Mouse (Mus musculus) heart, postnatal 25 days (tissue): ENCODE measurements around the gene Fam234a. TPM values are rescaled to one million over a fixed set of nuclear protein-coding genes. Genes with fewer than 3 reads are reported as not detected.
"Not testable (repeated sequence)": the region's sequence is repeated elsewhere in the genome, so short reads cannot be mapped to it uniquely, and the experiment has no call there.

Source experiments
- DNase-seq: peaks from one replicate; pipeline ENCODE4 v3.0.0; 2022; ENCODE audit warnings: low spot score
- intact Hi-C: fragments of 180-260 bp; cut with DNase I; formaldehyde crosslinking; loops from one replicate; pipeline ENCODE4 v1.15.1; 2025
- total RNA-seq, 2 experiments: library from RNA; stranded (reverse); gene quantifications; 2 replicates each; pipeline ENCODE4 v1.2.3; 2021

The Fam234a gene
- total RNA-seq, 2 experiments from 2014 or later, result 113 to 123 TPM

DNA sequence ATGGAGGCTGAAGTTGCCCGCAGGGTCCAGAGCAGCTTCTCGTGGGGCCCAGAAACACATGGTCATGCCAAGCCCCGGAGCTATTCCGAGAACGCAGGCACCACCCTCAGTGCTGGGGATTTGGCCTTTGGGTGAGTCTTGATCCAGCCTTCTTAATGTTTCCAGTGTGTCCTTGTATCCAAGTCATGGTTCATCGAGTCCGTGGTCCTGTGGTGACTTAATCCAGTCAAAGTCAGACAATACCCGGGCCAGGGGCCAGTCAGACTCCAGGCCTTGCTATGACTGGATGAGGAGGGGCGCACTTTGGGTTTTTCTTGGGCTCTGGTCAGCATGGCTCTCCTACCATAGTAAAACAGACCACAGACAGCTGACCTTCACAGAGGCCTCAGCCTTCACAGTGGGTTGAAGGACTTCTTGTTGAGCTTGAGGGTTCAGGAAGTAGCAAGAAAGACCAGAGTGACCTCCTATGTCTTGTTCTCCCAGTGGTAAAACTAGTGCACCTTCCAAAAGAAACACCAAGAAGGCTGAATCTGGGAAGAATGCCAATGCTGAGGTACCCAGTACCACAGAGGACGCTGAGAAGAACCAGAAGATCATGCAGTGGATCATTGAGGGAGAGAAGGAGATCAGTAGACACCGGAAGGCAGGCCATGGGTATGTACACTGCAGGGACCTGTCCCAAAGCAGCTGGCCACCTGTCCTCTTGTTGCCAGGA is 55.8 kb downstream of the Fam234a start:
- intact Hi-C loops, result no loop called here
- DNase-seq, result no peak

DNA sequence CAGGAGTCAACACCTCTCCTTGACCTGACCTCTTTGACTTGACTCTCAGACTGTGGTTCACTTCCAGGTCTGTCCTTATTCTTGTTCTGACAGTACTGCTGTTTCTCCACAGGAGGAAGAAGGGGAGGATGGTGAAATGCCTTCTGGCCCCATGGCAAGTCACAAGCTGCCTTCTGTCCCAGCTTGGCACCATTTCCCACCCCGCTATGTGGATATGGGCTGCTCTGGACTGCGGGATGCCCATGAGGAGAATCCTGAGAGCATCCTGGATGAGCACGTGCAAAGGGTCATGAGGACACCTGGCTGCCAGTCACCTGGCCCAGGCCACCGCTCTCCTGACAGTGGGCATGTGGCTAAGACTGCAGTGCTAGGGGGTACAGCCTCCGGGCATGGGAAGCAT is 56.5 kb downstream of the Fam234a start:
- no peak for DNase-seq
- intact Hi-C loops, result no loop called here

DNA sequence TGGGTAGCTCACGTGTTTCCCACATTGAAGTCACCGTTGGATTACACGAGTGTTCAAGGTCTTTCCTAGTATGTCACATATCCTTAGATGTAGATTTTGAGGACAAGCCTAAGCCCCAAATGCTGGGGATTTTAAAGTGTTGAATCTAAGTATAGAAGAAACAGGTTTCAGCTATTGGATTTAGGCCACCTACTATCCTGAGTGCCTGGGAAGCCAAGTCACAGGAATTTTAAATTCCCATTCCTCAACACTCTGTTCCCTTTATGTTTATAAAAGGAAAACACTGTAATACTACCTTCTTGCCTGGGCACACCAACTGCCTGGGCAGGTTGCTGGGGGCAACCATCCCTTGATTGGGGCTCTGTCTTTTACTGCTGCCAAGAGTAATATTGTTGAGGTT is 62.9 kb downstream of the Fam234a start:
- no peak for DNase-seq
- intact Hi-C loops, result no loop called here

DNA sequence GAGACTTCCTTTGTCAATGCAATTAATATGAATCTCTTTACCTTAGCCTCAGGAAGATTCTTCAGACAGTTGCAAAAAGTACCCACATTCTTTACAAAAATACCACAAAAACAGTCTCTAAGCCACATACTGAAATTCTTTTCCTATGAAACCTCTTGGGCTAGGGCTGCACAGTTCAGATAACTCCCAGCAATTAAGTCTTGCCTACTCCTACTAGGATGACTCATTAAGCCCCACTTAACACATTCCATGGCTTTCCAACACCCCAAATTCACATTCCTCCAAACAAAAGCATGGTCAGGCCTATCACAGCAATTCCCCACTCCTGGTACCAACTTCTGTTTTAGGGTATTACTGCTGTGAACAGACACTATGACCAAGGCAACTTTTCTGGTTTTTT is 65.4 kb downstream of the Fam234a start:
- intact Hi-C loops, result no loop called here
- no peak for DNase-seq

DNA sequence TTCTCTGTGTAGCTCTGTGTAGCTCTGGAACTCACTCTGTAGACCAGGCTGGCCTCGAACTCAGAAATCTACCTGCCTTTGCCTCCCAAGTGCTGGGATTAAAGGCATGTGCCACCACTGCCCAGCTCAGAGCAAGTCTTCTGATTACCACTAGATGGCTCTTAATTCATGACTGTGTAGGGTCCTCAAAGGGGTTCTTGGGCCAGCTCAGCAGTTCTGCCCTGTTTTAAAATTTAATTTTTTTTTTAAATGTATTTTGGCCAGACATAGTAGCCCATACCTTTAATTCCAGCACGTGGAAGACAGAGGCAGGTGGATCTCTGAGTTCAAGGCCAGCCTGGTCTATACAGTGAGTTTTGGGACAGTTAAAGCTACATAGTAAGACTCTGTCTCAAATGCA is 68.8 kb downstream of the Fam234a start:
- DNase-seq, intact Hi-C loops: not testable (repeated sequence)

DNA sequence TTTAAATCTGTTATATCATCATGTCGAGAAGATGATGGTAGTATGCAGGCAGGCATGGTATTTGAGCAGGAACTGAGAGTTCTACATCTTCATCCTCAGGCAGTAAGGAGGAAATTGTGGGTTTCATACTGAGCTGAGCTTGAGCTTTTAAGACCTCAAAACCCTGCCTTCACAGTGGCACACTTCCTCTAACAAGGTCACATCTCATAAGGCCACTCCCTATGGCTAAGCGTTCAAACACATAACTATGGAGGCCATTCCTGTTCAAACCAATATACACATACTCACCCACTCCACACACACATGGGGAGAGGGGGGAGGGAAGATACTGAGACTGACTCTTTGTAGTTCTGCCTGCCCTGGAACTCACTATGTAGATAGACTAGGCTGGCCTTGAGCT is 76.0 kb downstream of the Fam234a start:
- intact Hi-C loops, result no loop called here
- no peak for DNase-seq

DNA sequence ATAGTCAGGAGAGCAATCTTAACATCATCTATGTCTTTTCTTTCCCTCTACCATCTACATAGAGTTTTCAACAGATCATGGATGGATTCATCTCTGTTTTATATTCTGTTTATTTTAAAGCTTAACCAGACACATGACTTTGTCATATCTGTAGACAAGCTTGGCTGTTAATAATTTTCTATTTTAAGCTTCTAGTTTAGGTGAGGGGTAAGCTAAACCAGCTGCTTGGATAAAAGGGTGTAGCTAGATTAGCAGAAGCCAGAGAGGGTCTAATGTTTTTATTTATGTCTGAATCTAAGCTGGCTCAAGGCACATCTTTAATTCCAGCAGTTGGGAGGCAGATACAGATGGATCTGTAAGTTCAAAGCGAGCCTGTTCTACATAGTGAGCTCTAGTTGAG is 81.3 kb downstream of the Fam234a start:
- DNase-seq, result no peak
- intact Hi-C loops, result no loop called here

Other genes starting within 250 kb of the Fam234a start
- 10 to 100 TPM; 28.0 to 30.2 TPM for gene Rab11fip3, start 174.7 kb downstream of the Fam234a start, total RNA-seq
- 10 to 100 TPM; 11.0 to 11.7 TPM for gene Decr2, start 153.9 kb downstream of the Fam234a start, total RNA-seq
- gene Nme4, start 148.6 kb downstream of the Fam234a start, total RNA-seq, result 1 to 10 TPM; 3.2 to 3.6 TPM
- gene Tmem8, start 130.9 kb downstream of the Fam234a start, total RNA-seq, result 1 to 10 TPM; 2.5 to 3.1 TPM
- gene Mrpl28, start 120.7 kb downstream of the Fam234a start, total RNA-seq, result 100 to 1,000 TPM; 130 to 133 TPM
- gene Axin1, start 105.6 kb downstream of the Fam234a start, total RNA-seq, result 10 to 100 TPM; 14.0 to 16.0 TPM
- not detected for gene Pdia2, start 45.2 kb downstream of the Fam234a start, total RNA-seq
- gene Rgs11, start 41.3 kb downstream of the Fam234a start, total RNA-seq, result under 1 TPM; 0.29 to 0.73 TPM
- gene Arhgdig, start 36.5 kb downstream of the Fam234a start, total RNA-seq, result under 1 TPM in 1 of 2 experiments, not detected in 1; 0.42 TPM
- 10 to 100 TPM; 15.3 to 18.2 TPM for gene Luc7l, start 8.7 kb upstream of the Fam234a start, total RNA-seq
- gene Neurl1b, start 170.6 kb upstream of the Fam234a start, total RNA-seq, result 1 to 10 TPM; 4.7 to 6.3 TPM